ENCODE assay signal across 8 mouse cellular contexts in the genomic region with DNA sequence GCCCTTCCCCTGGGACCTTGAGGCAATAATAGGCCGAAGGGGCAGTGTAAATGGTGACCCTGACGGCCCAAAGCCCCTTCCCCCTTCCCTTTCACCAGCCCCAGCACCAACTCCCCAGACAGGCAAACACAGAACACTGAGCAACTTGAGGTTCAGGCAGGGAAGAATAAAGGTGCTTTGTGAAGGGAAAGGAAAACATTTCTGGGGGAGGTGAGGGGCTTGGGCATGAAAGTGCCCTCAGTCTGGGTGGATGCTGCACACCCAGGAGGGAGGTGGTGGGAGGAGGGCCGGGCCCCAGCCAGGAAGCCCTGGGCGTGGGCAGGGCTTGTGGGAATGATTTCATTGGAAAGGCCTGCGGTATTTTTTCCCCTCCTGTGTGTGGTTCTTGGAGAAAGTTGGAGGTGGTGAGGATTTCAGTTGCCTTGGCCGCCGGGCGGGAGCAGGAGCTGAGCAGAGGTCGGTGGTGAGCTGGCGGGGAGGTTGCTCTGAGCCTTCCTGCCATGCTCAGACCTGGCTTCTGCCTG. TPM values are rescaled to one million over a fixed set of nuclear protein-coding genes. Genes with fewer than 3 reads are reported as not detected.
DNase-seq lines count a peak whose midpoint lies in the region; ATAC-seq and TF ChIP-seq lines count a peak whose summit lies in the region.

No protein-coding gene starts in this region.

- peak; percentile 65 for DNase-seq in kidney, postnatal 0 days (ENCODE audit: low spot score)
- no peak for DNase-seq in kidney, postnatal 10 days
- peak; percentile 24 for DNase-seq in Patski (ENCODE audit: low read depth, low spot score)
- DNase-seq in gastrocnemius, postnatal 25 days = peak; percentile 31
- DNase-seq in adrenal gland, adult 8-10 months = no peak
- no peak for DNase-seq in kidney, adult 8-10 months

- POLR2A ChIA-PET in Patski (lab: Charles Lee) = no interaction called here

- TF ChIP-seq CTCF in kidney, postnatal 0 days (IDR thresholded peaks at IDR 0.05; ENCODE audit: low read depth) = no peak
- no peak for TF ChIP-seq CTCF in Patski (IDR thresholded peaks at IDR 0.05)

- no peak overlapping the region for H3K4me2 ChIP-seq in kidney, postnatal 0 days (ENCODE audit: low read length)
- H3K4me2 ChIP-seq in intestine, embryonic 16.5 days (ENCODE audit: low read depth, low read length) = no peak overlapping the region
- no peak overlapping the region for H3K4me2 ChIP-seq in liver, embryonic 12.5 days

- H3K27me3 ChIP-seq in kidney, postnatal 0 days (ENCODE audit: insufficient read depth, low read length) = no peaks in the 10 kb centered on the region
- no peaks in the 10 kb centered on the region for H3K27me3 ChIP-seq in Patski
- H3K27me3 ChIP-seq in intestine, embryonic 16.5 days (replicated peaks; ENCODE audit: control insufficient read depth, insufficient read depth, low read length) = no peaks in the 10 kb centered on the region
- H3K27me3 ChIP-seq in liver, embryonic 12.5 days (replicated peaks) = no peaks in the 10 kb centered on the region

- H3K36me3 ChIP-seq in kidney, postnatal 0 days (ENCODE audit: insufficient read depth, low read length) = 0 out of 2 replicates have a peak, but pooled peaks cover 5% of the 10 kb centered on the region
- peaks cover 2% of the 10 kb centered on the region; the same call in 1 of the 2 replicates for H3K36me3 ChIP-seq in intestine, embryonic 16.5 days (ENCODE audit: control insufficient read depth, insufficient read depth, low read length)
- H3K36me3 ChIP-seq in liver, embryonic 12.5 days = peaks cover 64% of the 10 kb centered on the region

- 14% methylated on average over 9 of the region's 10 CpGs for WGBS in kidney, postnatal 0 days
- WGBS in intestine, embryonic 16.5 days = 41% methylated on average over 10 of the region's 10 CpGs
- WGBS in liver, embryonic 12.5 days (ENCODE audit: insufficient replicate concordance) = 55% methylated on average over 10 of the region's 10 CpGs

- H3K9me3 ChIP-seq in kidney, postnatal 0 days (replicated peaks; ENCODE audit: low read length) = no peaks in the 10 kb centered on the region
- no peaks in the 10 kb centered on the region for H3K9me3 ChIP-seq in intestine, embryonic 16.5 days (ENCODE audit: control insufficient read depth, low read length)
- no peaks in the 10 kb centered on the region for H3K9me3 ChIP-seq in liver, embryonic 12.5 days (replicated peaks)

- no peak overlapping the region for H3K9ac ChIP-seq in kidney, postnatal 0 days (ENCODE audit: low read depth, low read length)
- no peak overlapping the region for H3K9ac ChIP-seq in intestine, embryonic 16.5 days (ENCODE audit: low read depth, low read length)
- H3K9ac ChIP-seq in liver, embryonic 12.5 days = no peak overlapping the region

- CTCF ChIA-PET in Patski (lab: Charles Lee) = interaction anchor here (2.0 kb wide), 1 partner anchor 28 kb away, joined by 5 read pairs; no protein-coding TSS in a partner anchor

- H3K4me1 ChIP-seq in kidney, postnatal 0 days (replicated peaks; ENCODE audit: insufficient read depth, low read length) = 0 out of 2 replicates have a peak, but pooled peaks cover 5% of the 10 kb centered on the region
- H3K4me1 ChIP-seq in intestine, embryonic 16.5 days (ENCODE audit: control insufficient read depth, insufficient read depth, low read length) = no peaks in the 10 kb centered on the region; the same call in 1 of the 2 replicates
- H3K4me1 ChIP-seq in liver, embryonic 12.5 days = peaks cover 10% of the 10 kb centered on the region; the same call in 1 of the 2 replicates

- 0 out of 2 replicates have a peak overlapping the region, but pooled peaks have one; percentile 13 for H3K27ac ChIP-seq in kidney, postnatal 0 days
- peak overlapping the region; percentile 3; the same call in 1 of the 2 replicates for H3K27ac ChIP-seq in intestine, embryonic 16.5 days (ENCODE audit: low read length)
- H3K27ac ChIP-seq in liver, embryonic 12.5 days = no peak overlapping the region

- in situ Hi-C loops in Patski (cut with MboI; ENCODE audit: low pct_unique_long_range_greater_than_20kb) = no loop called here

- H3K4me3 ChIP-seq in kidney, postnatal 0 days (replicated peaks; ENCODE audit: low read depth, low read length) = no peak overlapping the region
- no peak overlapping the region for H3K4me3 ChIP-seq in intestine, embryonic 16.5 days (ENCODE audit: low read length)
- no peak overlapping the region for H3K4me3 ChIP-seq in liver, embryonic 12.5 days

- no peak for ATAC-seq in kidney, postnatal 0 days (replicated peaks; ENCODE audit: low FRiP score, low read depth)
- ATAC-seq in Patski = peak; percentile 72
- peak; percentile 56; the same call in 1 of the 2 replicates for ATAC-seq in intestine, embryonic 16.5 days
- ATAC-seq in liver, embryonic 12.5 days = no peak

RNA-seq across cellular contexts. Expression of a gene that starts 43.6 kb away (rescaled TPM):
- 191 and 204 TPM in 2 replicates for polyA plus RNA-seq in kidney, postnatal 0 days (2015; fragmentation: Nextera tagmentation; extraction: Ambion mirVana)
- polyA plus RNA-seq in Patski (2021) = 169 TPM
- 100 to 1,000 TPM; 114 to 124 TPM for total RNA-seq in gastrocnemius, postnatal 25 days (2021)
- 195 and 219 TPM in 2 replicates for polyA plus RNA-seq in intestine, embryonic 16.5 days (2015; fragmentation: Nextera tagmentation; extraction: Ambion mirVana)
- 100 to 1,000 TPM in 3 of 4 experiments, 10 to 100 TPM in 1; 97.1 to 120 (median 109) TPM for total RNA-seq in adrenal gland, adult 8-10 months (2022)
- polyA plus RNA-seq in liver, embryonic 12.5 days (2016; fragmentation: Nextera tagmentation; extraction: Ambion mirVana) = 248 and 257 TPM in 2 replicates

Comparison
In these comparisons a context has a peak if more than half of its experiments do, and no peak if none do; other contexts are left out.
1. DNase-seq: peak in kidney, postnatal 0 days (single experiment), Patski (single experiment) and gastrocnemius, postnatal 25 days (single experiment); none in kidney, postnatal 10 days (single experiment), adrenal gland, adult 8-10 months (single experiment) and kidney, adult 8-10 months (0 of 2).
2. ATAC-seq: peak in Patski (single experiment) and intestine, embryonic 16.5 days (single experiment); none in kidney, postnatal 0 days (single experiment) and liver, embryonic 12.5 days (single experiment).